Mouse (Mus musculus): Measurements from ENCODE around the gene Cbwd1. TPM values are rescaled to one million over a fixed set of nuclear protein-coding genes. Genes with fewer than 3 reads are reported as not detected.

Gene Cbwd1
- polyA plus RNA-seq, 1 experiment from 2014 or later, result 12.4 TPM

DNA sequence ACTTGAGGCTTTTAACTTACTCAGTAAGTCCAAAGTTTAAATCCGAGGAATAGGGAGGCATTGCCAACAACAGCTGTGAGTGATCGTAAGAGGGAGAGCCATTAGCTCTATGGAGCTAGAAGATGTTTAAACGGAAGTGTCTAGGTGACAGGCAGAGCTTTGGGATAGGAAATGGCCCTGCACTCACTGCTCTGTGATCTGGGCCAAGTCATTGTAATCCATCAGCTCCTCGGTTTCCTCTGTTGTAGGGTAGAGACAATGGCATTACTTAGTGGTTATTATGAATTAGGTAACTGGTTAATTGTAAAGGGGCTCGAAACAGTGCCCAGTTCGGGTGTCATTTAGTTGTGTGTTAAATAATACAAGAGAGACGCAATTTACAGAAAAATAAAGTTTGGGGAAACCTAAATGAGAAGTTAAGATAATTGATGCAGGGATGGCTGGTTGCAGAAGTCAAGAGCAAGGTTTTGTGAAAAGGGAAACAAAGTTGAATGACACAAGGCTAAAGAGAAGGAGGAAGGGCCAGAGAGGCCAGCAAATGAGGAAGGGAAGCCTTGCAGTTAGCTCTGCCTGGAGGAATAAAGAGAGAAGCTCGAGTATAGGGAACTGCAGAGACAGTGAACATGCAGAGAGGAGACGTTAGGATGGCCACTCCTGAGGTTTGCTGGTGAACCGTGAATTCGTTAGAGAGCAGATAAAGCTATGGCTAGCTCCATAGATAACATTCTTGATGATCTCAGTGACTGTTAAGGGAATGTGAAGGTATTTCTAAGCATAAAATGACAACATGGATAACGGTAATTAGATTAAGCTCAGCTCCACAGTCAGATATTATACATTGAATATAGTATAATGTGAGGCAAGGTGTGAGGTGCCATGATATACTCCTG is 35.6 kb upstream of the Cbwd1 start:
- WGBS, result 74% methylated on average over 12 of the region's 12 CpGs
- Histone ChIP-seq H3K4me1 (ENCODE audit: control insufficient read depth, insufficient read depth, low read length) (no peaks in the 10 kb centered on the region; the same call in 1 of the 2 replicates), H3K27ac (ENCODE audit: low read length) (no peak overlapping the region), H3K4me3 (ENCODE audit: low read depth, low read length) (no peak overlapping the region), H3K27me3 (ENCODE audit: control insufficient read depth, insufficient read depth, low read depth, low read length) (peaks cover 46% of the 10 kb centered on the region), H3K36me3 (ENCODE audit: control insufficient read depth, insufficient read depth, low read length) (no peaks in the 10 kb centered on the region), H3K9me3 (replicated peaks; ENCODE audit: control insufficient read depth, low read length, poor library complexity, severe bottlenecking) (no peaks in the 10 kb centered on the region), H3K4me2 (ENCODE audit: low read length) (no peak overlapping the region), H3K9ac (ENCODE audit: low read depth, low read length) (no peak overlapping the region)
- no peak for ATAC-seq

DNA sequence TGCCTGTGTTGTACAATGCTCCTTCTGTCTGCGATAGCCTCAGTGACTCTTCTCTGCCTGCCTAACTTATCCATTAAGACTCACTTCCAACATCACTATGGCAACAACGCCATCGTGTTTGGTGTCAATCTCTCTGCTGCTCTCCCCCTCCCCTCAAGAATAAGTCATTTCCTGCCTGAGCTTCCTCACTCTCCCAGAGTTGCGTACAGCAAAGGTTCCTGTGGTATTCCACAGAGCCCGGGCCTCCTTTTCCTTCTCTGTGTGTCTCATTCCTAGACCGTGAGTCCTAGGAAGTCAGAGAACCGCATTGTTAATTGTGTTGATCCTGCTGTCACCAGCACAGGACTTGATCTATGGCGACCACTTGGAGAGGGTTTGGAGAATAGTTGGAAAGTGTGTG is 33.5 kb upstream of the Cbwd1 start:
- no peaks in the 10 kb centered on the region for H3K36me3 ChIP-seq (ENCODE audit: control insufficient read depth, insufficient read depth, low read length)
- H3K4me3 ChIP-seq (ENCODE audit: low read depth, low read length), result no peak overlapping the region
- WGBS, result 57% methylated on average over 8 of the region's 8 CpGs
- H3K27me3 ChIP-seq (ENCODE audit: control insufficient read depth, insufficient read depth, low read depth, low read length), result peaks cover 26% of the 10 kb centered on the region
- H3K27ac ChIP-seq (ENCODE audit: low read length), result no peak overlapping the region
- H3K4me1 ChIP-seq (ENCODE audit: control insufficient read depth, insufficient read depth, low read length), result no peaks in the 10 kb centered on the region; the same call in 1 of the 2 replicates
- H3K9me3 ChIP-seq (replicated peaks; ENCODE audit: control insufficient read depth, low read length, poor library complexity, severe bottlenecking), result no peaks in the 10 kb centered on the region
- no peak overlapping the region for H3K4me2 ChIP-seq (ENCODE audit: low read length)
- no peak for ATAC-seq
- H3K9ac ChIP-seq (ENCODE audit: low read depth, low read length), result no peak overlapping the region

DNA sequence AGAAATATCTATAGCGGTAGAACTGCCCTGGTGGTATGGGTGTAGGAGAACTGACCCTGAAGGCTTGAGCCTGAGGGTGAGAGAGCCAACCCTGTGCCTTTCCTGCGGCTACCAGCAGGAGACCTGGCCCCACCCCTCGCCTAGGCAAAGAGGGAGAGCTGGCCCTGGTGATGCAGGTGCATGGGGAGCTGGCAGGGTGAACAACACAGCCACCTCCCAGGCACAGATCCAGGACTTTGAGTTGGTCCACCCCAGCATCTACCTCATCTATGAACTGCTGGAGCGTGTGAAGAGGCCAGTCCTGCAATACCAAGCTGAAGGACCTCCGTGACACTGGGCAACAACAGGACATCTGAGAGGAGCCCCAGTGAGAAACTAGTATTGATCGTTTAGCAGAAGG is 32.1 kb upstream of the Cbwd1 start:
- Histone ChIP-seq H3K4me3 (ENCODE audit: low read depth, low read length) (no peak overlapping the region), H3K4me1 (ENCODE audit: control insufficient read depth, insufficient read depth, low read length) (no peaks in the 10 kb centered on the region), H3K4me2 (ENCODE audit: low read length) (no peak overlapping the region), H3K36me3 (ENCODE audit: control insufficient read depth, insufficient read depth, low read length) (no peaks in the 10 kb centered on the region), H3K27me3 (ENCODE audit: control insufficient read depth, insufficient read depth, low read depth, low read length) (peaks cover 14% of the 10 kb centered on the region), H3K9me3 (replicated peaks; ENCODE audit: control insufficient read depth, low read length, poor library complexity, severe bottlenecking) (no peaks in the 10 kb centered on the region), H3K9ac (ENCODE audit: low read depth, low read length) (no peak overlapping the region), H3K27ac (ENCODE audit: low read length) (no peak overlapping the region)
- no peak for ATAC-seq
- WGBS, result 63% methylated on average over 6 of the region's 6 CpGs

DNA sequence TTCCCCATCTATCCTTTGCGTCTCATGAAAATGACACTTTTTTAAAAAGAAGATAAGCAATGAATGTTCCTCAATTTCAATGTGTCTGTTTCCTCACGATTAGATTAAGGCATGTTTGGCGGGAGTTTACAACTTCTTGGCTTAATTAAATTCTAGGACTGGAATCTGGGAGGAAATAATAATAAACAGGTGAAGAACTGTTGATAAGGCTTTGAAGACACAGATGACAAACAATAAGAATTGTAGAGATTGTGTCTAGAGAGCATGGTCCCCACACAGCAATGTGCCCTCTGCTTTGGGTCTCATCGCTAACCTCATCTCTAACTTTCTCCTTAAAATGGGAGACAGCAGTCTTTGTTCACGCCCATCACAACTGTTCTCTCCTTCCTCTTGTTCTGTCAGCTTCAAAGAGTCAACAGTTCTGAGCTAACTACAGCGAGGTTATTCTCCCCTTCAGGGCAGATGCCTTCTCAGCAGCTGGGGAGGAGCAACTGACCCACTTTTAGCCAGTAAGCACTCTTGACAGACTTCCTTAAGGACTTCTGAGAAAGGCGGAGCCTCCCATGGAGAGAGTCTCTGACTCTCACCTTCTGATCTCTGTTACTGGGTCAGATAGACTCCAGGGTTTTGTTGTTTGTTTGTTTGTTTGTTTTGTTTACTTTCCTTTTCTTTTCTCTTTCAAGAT is 28.9 kb upstream of the Cbwd1 start:
- Histone ChIP-seq H3K4me3 (ENCODE audit: low read depth, low read length) (no peak overlapping the region), H3K27ac (ENCODE audit: low read length) (no peak overlapping the region), H3K9ac (ENCODE audit: low read depth, low read length) (no peak overlapping the region), H3K4me2 (ENCODE audit: low read length) (no peak overlapping the region), H3K27me3 (ENCODE audit: control insufficient read depth, insufficient read depth, low read depth, low read length) (no peaks in the 10 kb centered on the region), H3K9me3 (replicated peaks; ENCODE audit: control insufficient read depth, low read length, poor library complexity, severe bottlenecking) (0 out of 2 replicates have a peak, but pooled peaks cover 2% of the 10 kb centered on the region), H3K36me3 (ENCODE audit: control insufficient read depth, insufficient read depth, low read length) (no peaks in the 10 kb centered on the region), H3K4me1 (ENCODE audit: control insufficient read depth, insufficient read depth, low read length) (no peaks in the 10 kb centered on the region)
- ATAC-seq, result no peak
- WGBS, result 80% methylated on average over 7 of the region's 7 CpGs

DNA sequence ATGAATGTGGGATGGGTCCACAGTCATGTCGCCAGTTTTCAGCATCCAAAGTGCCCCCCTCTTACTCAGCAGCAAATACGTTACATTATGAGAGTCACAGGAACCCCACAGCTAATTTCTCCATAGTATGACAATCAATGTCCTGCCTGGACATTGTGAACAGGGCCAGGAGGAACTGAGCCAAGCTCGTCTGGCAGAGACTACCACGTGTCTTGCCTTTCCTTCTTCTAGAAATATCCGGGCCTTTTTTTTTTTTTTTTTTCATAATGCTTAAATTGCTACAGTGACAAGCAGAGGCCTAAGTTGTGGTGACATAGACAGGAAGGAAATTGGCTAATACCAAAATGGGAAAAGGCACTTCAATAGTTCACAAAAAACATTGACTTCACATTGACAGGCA is 27.4 kb upstream of the Cbwd1 start:
- Histone ChIP-seq H3K9me3 (replicated peaks; ENCODE audit: control insufficient read depth, low read length, poor library complexity, severe bottlenecking) (0 out of 2 replicates have a peak, but pooled peaks cover 2% of the 10 kb centered on the region), H3K27ac (ENCODE audit: low read length) (no peak overlapping the region), H3K4me2 (ENCODE audit: low read length) (no peak overlapping the region), H3K4me1 (ENCODE audit: control insufficient read depth, insufficient read depth, low read length) (no peaks in the 10 kb centered on the region), H3K36me3 (ENCODE audit: control insufficient read depth, insufficient read depth, low read length) (no peaks in the 10 kb centered on the region), H3K9ac (ENCODE audit: low read depth, low read length) (no peak overlapping the region), H3K27me3 (ENCODE audit: control insufficient read depth, insufficient read depth, low read depth, low read length) (no peaks in the 10 kb centered on the region), H3K4me3 (ENCODE audit: low read depth, low read length) (no peak overlapping the region)
- WGBS, result 82% methylated on average over 5 of the region's 5 CpGs
- ATAC-seq, result no peak

DNA sequence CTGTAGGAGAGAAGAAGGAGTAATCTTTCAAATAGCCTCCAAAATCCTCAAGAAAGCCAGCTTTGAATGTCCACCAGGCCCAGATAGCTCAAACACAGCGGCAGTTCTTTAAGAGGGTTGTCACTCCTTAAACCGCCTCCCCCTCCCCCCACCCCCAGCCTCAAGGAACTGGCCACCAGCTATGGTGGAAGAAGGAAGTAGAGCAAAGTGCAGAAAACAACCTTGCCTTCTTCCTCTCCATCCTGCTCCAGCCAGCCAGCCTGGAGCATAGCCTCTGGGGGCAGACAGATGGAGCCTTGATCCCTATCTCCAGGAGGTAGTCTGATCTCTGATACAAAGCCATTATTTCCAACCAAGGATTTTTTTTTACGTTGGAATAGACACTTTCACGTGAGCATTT is 25.9 kb upstream of the Cbwd1 start:
- Histone ChIP-seq H3K4me2 (ENCODE audit: low read length) (no peak overlapping the region), H3K36me3 (ENCODE audit: control insufficient read depth, insufficient read depth, low read length) (no peaks in the 10 kb centered on the region), H3K4me3 (ENCODE audit: low read depth, low read length) (no peak overlapping the region), H3K4me1 (ENCODE audit: control insufficient read depth, insufficient read depth, low read length) (no peaks in the 10 kb centered on the region), H3K9me3 (replicated peaks; ENCODE audit: control insufficient read depth, low read length, poor library complexity, severe bottlenecking) (0 out of 2 replicates have a peak, but pooled peaks cover 2% of the 10 kb centered on the region), H3K27ac (ENCODE audit: low read length) (no peak overlapping the region), H3K9ac (ENCODE audit: low read depth, low read length) (no peak overlapping the region), H3K27me3 (ENCODE audit: control insufficient read depth, insufficient read depth, low read depth, low read length) (no peaks in the 10 kb centered on the region)
- no peak for ATAC-seq
- 69% methylated on average over 4 of the region's 4 CpGs for WGBS

DNA sequence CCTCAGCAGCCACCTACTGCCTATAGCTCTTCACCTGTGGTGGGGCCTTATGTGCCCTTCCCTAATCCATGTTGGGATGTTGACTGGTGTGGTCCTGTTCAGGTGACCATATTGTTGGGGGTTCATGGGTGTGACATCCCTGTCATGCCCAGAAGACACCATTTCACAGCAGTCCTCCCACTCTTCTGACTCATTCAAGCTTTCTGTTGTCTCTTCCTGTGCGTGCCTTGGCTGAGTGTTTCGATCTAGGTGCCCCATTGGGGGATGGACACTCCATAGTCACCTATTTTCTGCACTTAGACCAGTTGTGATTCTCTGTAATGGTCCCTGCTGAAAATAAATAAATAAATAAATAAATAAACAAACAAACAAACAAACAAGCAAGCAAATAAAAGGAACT is 23.6 kb upstream of the Cbwd1 start:
- ATAC-seq, result no peak
- H3K9ac ChIP-seq (ENCODE audit: low read depth, low read length), result no peak overlapping the region
- H3K27me3 ChIP-seq (ENCODE audit: control insufficient read depth, insufficient read depth, low read depth, low read length), result no peaks in the 10 kb centered on the region
- no peak overlapping the region for H3K27ac ChIP-seq (ENCODE audit: low read length)
- WGBS, result 93% methylated on average over 2 of the region's 2 CpGs
- no peaks in the 10 kb centered on the region for H3K36me3 ChIP-seq (ENCODE audit: control insufficient read depth, insufficient read depth, low read length)
- H3K4me1 ChIP-seq (ENCODE audit: control insufficient read depth, insufficient read depth, low read length), result no peaks in the 10 kb centered on the region
- no peak overlapping the region for H3K4me3 ChIP-seq (ENCODE audit: low read depth, low read length)
- H3K4me2 ChIP-seq (ENCODE audit: low read length), result no peak overlapping the region
- H3K9me3 ChIP-seq (replicated peaks; ENCODE audit: control insufficient read depth, low read length, poor library complexity, severe bottlenecking), result 0 out of 2 replicates have a peak, but pooled peaks cover 2% of the 10 kb centered on the region

DNA sequence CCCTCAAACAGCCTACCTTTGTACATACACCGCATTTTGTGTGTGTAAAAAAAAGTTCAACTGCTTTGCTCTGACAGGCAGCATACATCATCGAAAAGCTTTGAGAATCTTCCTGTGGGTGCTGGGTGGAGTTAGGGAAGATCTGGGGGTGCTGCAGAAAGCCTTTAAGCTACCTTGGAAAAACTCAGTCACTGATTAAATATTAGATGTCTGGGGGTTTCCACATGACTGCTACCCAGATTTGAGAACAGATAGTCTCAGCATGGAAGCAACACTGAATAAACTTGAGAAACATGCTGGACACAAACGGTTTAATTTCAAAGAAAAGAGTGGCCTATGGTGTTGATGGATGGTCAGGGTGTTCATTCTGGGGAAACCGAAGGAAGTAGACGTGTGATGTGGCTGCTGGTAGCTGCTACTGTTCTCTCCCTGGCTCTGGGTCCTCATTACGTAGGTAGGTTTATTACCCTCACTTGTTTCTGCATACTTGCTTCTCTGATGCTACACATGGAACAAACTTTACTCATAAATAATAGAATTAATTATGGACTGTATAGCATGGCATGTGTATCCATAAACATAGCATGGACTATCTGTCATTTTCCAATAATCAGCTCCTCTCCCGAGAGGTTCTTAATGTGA is 22.6 kb upstream of the Cbwd1 start:
- H3K36me3 ChIP-seq (ENCODE audit: control insufficient read depth, insufficient read depth, low read length), result no peaks in the 10 kb centered on the region
- H3K9me3 ChIP-seq (replicated peaks; ENCODE audit: control insufficient read depth, low read length, poor library complexity, severe bottlenecking), result 0 out of 2 replicates have a peak, but pooled peaks cover 2% of the 10 kb centered on the region
- H3K4me1 ChIP-seq (ENCODE audit: control insufficient read depth, insufficient read depth, low read length), result no peaks in the 10 kb centered on the region
- no peak overlapping the region for H3K4me2 ChIP-seq (ENCODE audit: low read length)
- WGBS, result 76% methylated on average over 7 of the region's 7 CpGs
- no peak overlapping the region for H3K4me3 ChIP-seq (ENCODE audit: low read depth, low read length)
- no peak overlapping the region for H3K9ac ChIP-seq (ENCODE audit: low read depth, low read length)
- no peak overlapping the region for H3K27ac ChIP-seq (ENCODE audit: low read length)
- no peak for ATAC-seq
- no peaks in the 10 kb centered on the region for H3K27me3 ChIP-seq (ENCODE audit: control insufficient read depth, insufficient read depth, low read depth, low read length)
